Mouse (Mus musculus) midbrain, embryonic 16.5 days (tissue): ENCODE data around the gene Pnkp. TPM values are rescaled to one million over a fixed set of nuclear protein-coding genes. Genes with fewer than 3 reads are reported as not detected.

Source experiments
- ATAC-seq: fragments of 200-750 bp; cut with Nextera tagmentation; 2 replicates; pipeline ENCODE4 v1.8.0; 2017; ENCODE audit warnings: moderate TSS enrichment
- H3K27ac ChIP-seq: fragments of 300-500 bp; sonication (generic); 2 replicates; pipeline ENCODE4 v1.5.1; 2014; ENCODE audit warnings: mild to moderate bottlenecking, low read length, mixed read lengths
- H3K27me3 ChIP-seq: fragments of 300-500 bp; sonication (generic); 2 replicates; pipeline ENCODE4 v1.6.1; 2014; ENCODE audit warnings: low read depth, low read length, mixed read lengths; ENCODE audit not compliant: control insufficient read depth, insufficient read depth
- H3K36me3 ChIP-seq: fragments of 300-500 bp; sonication (generic); 2 replicates; pipeline ENCODE4 v1.6.1; 2014; ENCODE audit warnings: mild to moderate bottlenecking, low read length, moderate library complexity, mixed read lengths; ENCODE audit not compliant: control insufficient read depth, insufficient read depth
- H3K4me1 ChIP-seq: fragments of 300-500 bp; sonication (generic); 2 replicates; pipeline ENCODE4 v1.6.1; 2014; ENCODE audit warnings: mild to moderate bottlenecking, low read length, mixed read lengths; ENCODE audit not compliant: control insufficient read depth, insufficient read depth
- H3K4me2 ChIP-seq: fragments of 300-500 bp; sonication (generic); 2 replicates; pipeline ENCODE4 v1.6.1; 2014; ENCODE audit warnings: mild to moderate bottlenecking, low read length, mixed read lengths
- H3K4me3 ChIP-seq: fragments of 300-500 bp; sonication (generic); 2 replicates; pipeline ENCODE4 v1.5.1; 2014; ENCODE audit warnings: low read depth, mild to moderate bottlenecking, low read length, moderate library complexity, mixed read lengths
- H3K9ac ChIP-seq: fragments of 300-500 bp; sonication (generic); 2 replicates; pipeline ENCODE4 v1.6.1; 2014; ENCODE audit warnings: low read depth, low read length, mixed read lengths
- H3K9me3 ChIP-seq: fragments of 300-500 bp; sonication (generic); replicated peaks from 2 replicates; pipeline ENCODE4 v1.6.1; 2014; ENCODE audit warnings: mild to moderate bottlenecking, low read length, mixed read lengths; ENCODE audit not compliant: control insufficient read depth, poor library complexity, severe bottlenecking
- WGBS: fragments of 180-500 bp; shearing (Covaris S2); extraction: QIAGEN DNeasy Blood & Tissue Kit; methylation state at CpG from one replicate; pipeline ENCODE4 v1.1.7; 2014; 5-methylcytosine and 5-hydroxymethylcytosine counted together
- polyA plus RNA-seq: library from polyadenylated mRNA; unstranded; fragments of >200 nt; fragmentation: Nextera tagmentation; extraction: Ambion mirVana; gene quantifications from 2 replicates; pipeline ENCODE4 v1.2.1, GENCODE M21; 2015

The Pnkp gene
- polyA plus RNA-seq, 1 experiment from 2014 or later: 30.4 TPM

GRCm38 (mm10) chr7:44814952-44815553, 41.9 kb upstream of the Pnkp start:
- H3K27ac ChIP-seq: peak overlapping the region; percentile 90
- H3K4me3 ChIP-seq: peak overlapping the region; percentile 89
- no peak overlapping the region; the same call in 1 of the 2 replicates for H3K9ac ChIP-seq
- no peaks in the 10 kb centered on the region for H3K9me3 ChIP-seq
- peaks cover 38% of the 10 kb centered on the region for H3K4me1 ChIP-seq
- H3K36me3 ChIP-seq: no peaks in the 10 kb centered on the region
- H3K4me2 ChIP-seq: peak overlapping the region; percentile 60
- 26% methylated on average over 14 of the region's 14 CpGs for WGBS
- peak; percentile 16 for ATAC-seq
- H3K27me3 ChIP-seq: no peaks in the 10 kb centered on the region

- WGBS: under 1% methylated on average over 54 of the region's 62 CpGs
Measured at GRCm38 (mm10) chr7:44815721-44816469, 41.0 kb upstream of the Pnkp start, which contains the start of the genes Nup62 and Il4i1. TSS of gene Nup62 (plus strand) at chr7:44816088. TSS of gene Il4i1 (plus strand) at chr7:44816387.

GRCm38 (mm10) chr7:44816470-44817021, 40.4 kb upstream of the Pnkp start, which contains the start of gene Atf5:
TSS of gene Atf5 (minus strand) at chr7:44816658.
- no peaks in the 10 kb centered on the region for H3K9me3 ChIP-seq
- no peak for ATAC-seq
- H3K9ac ChIP-seq: peak within 1 kb of the TSS; percentile 92
- no peaks in the 10 kb centered on the region for H3K36me3 ChIP-seq
- peaks cover 40% of the 10 kb centered on the region for H3K4me1 ChIP-seq
- peak within 1 kb of the TSS; percentile 90 for H3K27ac ChIP-seq
- WGBS: under 1% methylated on average over 51 of the region's 57 CpGs
- H3K4me2 ChIP-seq: peak within 1 kb of the TSS; percentile 68
- H3K27me3 ChIP-seq: no peaks in the 10 kb centered on the region
- H3K4me3 ChIP-seq: peak within 1 kb of the TSS; percentile 89

More at GRCm38 (mm10) chr7:44815721-44816469, 41.0 kb upstream of the Pnkp start, which contains the start of the genes Nup62 and Il4i1:
- Histone ChIP-seq H3K27ac (peak within 1 kb of the TSS; percentile 90), H3K36me3 (no peaks in the 10 kb centered on the region), H3K27me3 (no peaks in the 10 kb centered on the region), H3K9me3 (no peaks in the 10 kb centered on the region), H3K4me3 (peak within 1 kb of the TSS; percentile 89), H3K4me1 (peaks cover 40% of the 10 kb centered on the region), H3K4me2 (peak within 1 kb of the TSS; percentile 68), H3K9ac (peak within 1 kb of the TSS; percentile 92)
- peak; percentile 94 for ATAC-seq

GRCm38 (mm10) chr7:44817441-44817840, 39.5 kb upstream of the Pnkp start:
- no peak overlapping the region for H3K27ac ChIP-seq

GRCm38 (mm10) chr7:44818164-44818563, 38.8 kb upstream of the Pnkp start:
- Histone ChIP-seq H3K4me2 (peak overlapping the region; percentile 68), H3K4me1 (peaks cover 40% of the 10 kb centered on the region), H3K9ac (no peak overlapping the region; the same call in 1 of the 2 replicates)

More at GRCm38 (mm10) chr7:44817441-44817840, 39.5 kb upstream of the Pnkp start:
- no peaks in the 10 kb centered on the region for H3K27me3 ChIP-seq
- H3K4me1 ChIP-seq: peaks cover 40% of the 10 kb centered on the region
- peak overlapping the region; percentile 92 for H3K9ac ChIP-seq
- 31% methylated on average over 3 of the region's 3 CpGs for WGBS
- H3K4me2 ChIP-seq: peak overlapping the region; percentile 68
- no peaks in the 10 kb centered on the region for H3K9me3 ChIP-seq
- no peaks in the 10 kb centered on the region for H3K36me3 ChIP-seq
- peak overlapping the region; percentile 89 for H3K4me3 ChIP-seq
- ATAC-seq: no peak

GRCm38 (mm10) chr7:44818751-44819235, 38.1 kb upstream of the Pnkp start:
- Histone ChIP-seq H3K27me3 (no peaks in the 10 kb centered on the region), H3K4me2 (peak overlapping the region; percentile 43), H3K4me3 (peak overlapping the region; percentile 11; the same call in 1 of the 2 replicates), H3K9me3 (no peaks in the 10 kb centered on the region), H3K4me1 (peaks cover 40% of the 10 kb centered on the region), H3K36me3 (no peaks in the 10 kb centered on the region), H3K27ac (no peak overlapping the region), H3K9ac (peak overlapping the region; percentile 22)
- WGBS: 31% methylated on average over 6 of the region's 6 CpGs
- no peak for ATAC-seq

More at GRCm38 (mm10) chr7:44818164-44818563, 38.8 kb upstream of the Pnkp start:
- H3K27ac ChIP-seq: no peak overlapping the region
- WGBS: 22% methylated on average over 2 of the region's 2 CpGs
- H3K4me3 ChIP-seq: 0 out of 2 replicates have a peak overlapping the region, but pooled peaks have one; percentile 89
- no peaks in the 10 kb centered on the region for H3K9me3 ChIP-seq
- H3K36me3 ChIP-seq: no peaks in the 10 kb centered on the region
- no peak for ATAC-seq
- H3K27me3 ChIP-seq: no peaks in the 10 kb centered on the region

- H3K36me3 ChIP-seq: no peaks in the 10 kb centered on the region
- H3K27ac ChIP-seq: no peak overlapping the region
- peak overlapping the region; percentile 43 for H3K4me2 ChIP-seq
- ATAC-seq: no peak
- H3K9ac ChIP-seq: peak overlapping the region; percentile 22
- 89% methylated on average over 2 of the region's 2 CpGs for WGBS
- H3K27me3 ChIP-seq: no peaks in the 10 kb centered on the region
- H3K9me3 ChIP-seq: no peaks in the 10 kb centered on the region
- peaks cover 40% of the 10 kb centered on the region for H3K4me1 ChIP-seq
- H3K4me3 ChIP-seq: no peak overlapping the region
Measured at GRCm38 (mm10) chr7:44819391-44819790, 37.5 kb upstream of the Pnkp start.

GRCm38 (mm10) chr7:44819863-44820262, 37.1 kb upstream of the Pnkp start:
- Histone ChIP-seq H3K27me3 (no peaks in the 10 kb centered on the region), H3K36me3 (no peaks in the 10 kb centered on the region), H3K4me3 (no peak overlapping the region), H3K9me3 (no peaks in the 10 kb centered on the region), H3K9ac (no peak overlapping the region), H3K4me2 (no peak overlapping the region), H3K4me1 (peaks cover 42% of the 10 kb centered on the region), H3K27ac (no peak overlapping the region)
- ATAC-seq: no peak
- WGBS: 71% methylated on average over 5 of the region's 5 CpGs
